Mouse (Mus musculus): ENCODE data around the gene Arhgap9.
A peak's percentile ranks its signal among the peaks of the same experiment; 100 is the strongest.

The Arhgap9 gene

GRCm38 (mm10) chr10:127321621-127322020 lies at the start of gene Arhgap9:
Gene Arhgap9 (plus strand): TSS chr10:127321964.
- DNase-seq = no peak

DNA sequence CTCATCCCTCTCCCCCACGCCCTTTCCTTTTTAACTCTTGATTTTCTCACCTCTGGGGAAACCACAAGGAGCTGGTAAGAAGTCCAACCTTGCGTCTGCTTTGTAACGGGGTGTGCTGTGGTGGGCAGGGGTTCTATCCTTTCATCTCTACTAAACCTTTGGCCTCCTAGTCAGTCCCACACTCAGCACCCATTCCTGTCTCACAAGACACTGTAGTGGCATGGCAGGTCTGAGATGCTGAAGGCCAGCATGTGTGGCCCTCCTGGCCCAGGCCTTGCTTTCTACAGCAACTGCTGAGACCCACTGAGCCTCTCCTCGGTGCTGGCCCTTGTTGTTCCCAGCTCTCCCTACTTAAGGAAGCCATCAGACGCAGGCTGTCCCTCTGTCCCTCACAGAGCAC lies 49.4 kb upstream of the Arhgap9 start:
- DNase-seq = no peak

DNA sequence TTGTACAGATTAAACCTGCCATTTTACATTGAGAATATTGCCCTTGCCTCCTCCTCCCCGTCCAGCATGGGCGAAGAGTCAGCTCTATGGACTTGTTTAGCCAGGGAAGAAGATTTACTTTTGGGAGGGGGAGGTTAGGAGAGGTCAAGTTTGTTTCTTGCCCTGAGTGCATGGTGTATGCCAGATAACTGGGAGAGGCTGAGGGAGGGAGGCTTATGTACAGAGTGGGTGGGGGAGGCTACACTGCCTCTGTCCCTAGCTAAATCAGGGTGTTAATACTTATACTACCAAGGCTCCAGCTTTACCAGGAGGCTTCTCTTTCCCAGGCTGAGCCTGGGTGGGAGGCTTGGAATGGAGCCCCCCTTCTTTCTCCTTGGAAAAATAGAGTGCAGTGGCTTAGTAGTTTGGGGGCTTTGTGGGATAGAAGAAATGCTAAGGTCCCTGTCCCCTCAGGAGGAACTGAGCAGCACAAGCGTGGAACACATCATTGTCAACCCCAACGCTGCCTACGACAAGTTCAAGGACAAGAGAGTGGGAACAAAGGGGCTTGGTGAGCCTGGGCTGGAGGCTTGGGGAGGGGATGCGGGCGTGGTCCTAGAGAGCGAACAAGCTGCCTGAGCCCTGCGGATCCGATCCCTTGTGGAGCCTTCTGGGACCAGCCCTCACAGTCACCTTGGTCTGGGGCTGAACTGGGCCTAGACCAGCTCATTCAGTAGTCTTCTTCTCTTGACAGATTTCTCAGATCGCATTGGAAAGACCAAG lies 47.3 kb upstream of the Arhgap9 start:
- DNase-seq = no peak

- DNase-seq = no peak
Measured at GRCm38 (mm10) chr10:127279730-127280129, 42.0 kb upstream of the Arhgap9 start.

GRCm38 (mm10) chr10:127281316-127281715 lies 40.4 kb upstream of the Arhgap9 start:
- DNase-seq = no peak

DNA sequence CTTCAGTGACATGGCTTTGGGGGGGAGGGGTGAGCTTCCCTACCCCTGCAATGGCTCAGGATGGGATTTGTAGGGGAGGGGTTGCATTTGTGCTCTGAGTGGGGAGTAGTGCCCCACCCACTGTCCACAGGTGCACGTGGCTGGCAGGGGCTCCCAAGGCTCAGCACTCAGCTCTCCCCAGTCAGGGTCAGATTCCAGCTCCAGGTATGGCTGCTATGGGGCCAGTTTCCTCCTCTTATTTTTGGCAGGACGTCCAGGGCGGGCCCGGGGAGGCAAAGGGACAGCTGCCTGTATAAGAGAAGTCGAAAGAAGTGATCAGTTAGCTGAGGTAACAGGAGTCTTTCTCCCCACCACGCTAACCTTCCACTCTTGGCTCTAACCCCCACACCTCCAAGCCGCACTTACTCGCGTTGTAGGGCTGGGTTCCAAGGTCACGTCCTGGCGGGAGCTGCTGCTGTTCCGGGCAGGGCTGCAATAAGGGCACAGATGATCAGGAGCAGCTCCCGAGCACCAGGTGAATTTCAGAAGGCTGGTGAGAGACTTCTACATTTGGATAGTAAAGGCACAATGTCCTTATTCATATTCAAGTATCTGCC lies 39.0 kb upstream of the Arhgap9 start:
- DNase-seq = no peak

DNA sequence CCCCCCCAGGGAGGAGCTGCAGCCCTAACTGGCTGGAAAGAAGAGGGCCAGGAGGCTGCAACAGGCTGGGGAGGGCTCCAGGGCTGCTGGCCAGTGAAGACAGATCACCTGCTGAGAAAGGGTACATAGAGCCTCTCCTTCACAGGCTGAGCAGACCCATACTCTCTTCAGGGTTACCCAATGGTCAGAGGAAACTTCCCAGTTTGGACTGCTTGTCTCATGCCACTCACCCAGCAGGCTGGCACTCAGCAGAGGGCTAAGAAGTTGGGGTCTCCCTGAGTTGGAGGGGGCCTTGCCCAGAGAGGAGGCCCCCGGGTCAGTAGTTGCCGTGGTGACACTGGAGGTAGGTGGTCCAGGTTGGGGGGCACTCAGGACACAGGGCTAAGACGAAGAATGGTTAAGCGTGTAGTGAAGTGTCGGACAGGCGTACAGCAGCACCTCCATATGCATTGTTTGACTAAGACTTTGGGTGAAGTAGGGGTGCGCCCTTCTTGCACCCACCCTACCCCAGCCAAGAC lies 37.6 kb upstream of the Arhgap9 start:
- DNase-seq = no peak

DNA sequence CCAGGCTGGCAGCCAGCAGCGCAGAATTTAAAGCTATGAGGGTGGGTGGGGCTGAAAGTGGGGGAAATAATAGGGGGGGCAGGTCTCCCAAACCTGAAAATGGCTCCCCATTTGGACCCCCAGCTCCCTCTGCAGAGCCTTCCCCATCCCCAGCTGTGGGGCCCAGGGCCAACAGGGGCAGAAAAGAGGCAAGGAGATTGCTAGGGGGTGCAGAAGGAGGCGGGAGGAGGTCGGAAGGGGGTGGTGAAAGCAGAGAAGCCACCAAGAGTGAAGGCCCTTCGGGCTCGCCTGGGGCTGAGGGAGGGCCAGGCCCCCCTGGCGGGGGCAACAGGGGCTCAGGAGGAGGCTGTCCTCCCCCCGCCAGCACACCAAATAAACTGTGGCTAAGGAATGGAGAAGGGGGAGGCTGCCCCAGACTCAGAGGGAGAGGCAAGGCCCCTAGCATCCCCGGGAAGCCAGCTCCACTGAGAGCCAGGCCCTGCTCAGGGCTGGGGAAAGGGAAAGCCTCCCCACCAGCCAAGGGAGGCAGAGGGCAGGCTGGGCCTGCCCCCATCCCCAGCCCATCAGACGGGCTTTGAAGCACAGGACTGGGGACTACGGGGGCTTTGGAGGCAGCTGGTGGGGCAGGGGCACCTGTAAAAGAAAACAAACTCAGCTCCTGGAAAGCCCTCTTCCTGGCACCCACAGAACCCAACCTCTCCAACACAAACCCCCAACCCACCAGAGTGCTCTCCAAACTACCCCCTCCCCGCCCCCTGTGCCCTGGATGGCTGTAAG lies 36.9 kb upstream of the Arhgap9 start:
- no peak for DNase-seq

GRCm38 (mm10) chr10:127285644-127286043 lies 36.1 kb upstream of the Arhgap9 start:
- no peak for DNase-seq

GRCm38 (mm10) chr10:127286194-127286593 lies 35.6 kb upstream of the Arhgap9 start:
- DNase-seq = no peak

DNA sequence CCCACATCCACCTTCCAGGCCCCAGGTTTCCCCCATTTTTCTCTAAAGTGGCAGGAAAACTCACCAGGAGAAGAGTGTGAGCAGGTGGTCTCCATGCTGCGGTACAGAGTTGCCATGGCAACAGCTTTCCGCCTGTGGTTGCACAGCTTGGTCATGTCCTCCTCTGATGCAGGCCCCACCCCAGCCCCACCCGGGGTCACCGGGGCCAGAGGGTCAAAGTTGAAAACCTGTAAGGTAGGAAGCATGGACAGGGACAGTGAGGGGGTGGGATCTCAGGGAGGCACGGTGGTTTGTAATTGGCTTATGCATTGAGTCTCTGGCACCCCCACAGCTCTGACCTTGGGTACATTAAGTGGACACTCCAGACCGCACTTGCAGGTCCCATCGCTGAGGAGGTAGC lies 35.0 kb upstream of the Arhgap9 start:
- DNase-seq = peak; percentile 37

- DNase-seq = no peak
Measured at GRCm38 (mm10) chr10:127287271-127287935, 34.4 kb upstream of the Arhgap9 start.

DNA sequence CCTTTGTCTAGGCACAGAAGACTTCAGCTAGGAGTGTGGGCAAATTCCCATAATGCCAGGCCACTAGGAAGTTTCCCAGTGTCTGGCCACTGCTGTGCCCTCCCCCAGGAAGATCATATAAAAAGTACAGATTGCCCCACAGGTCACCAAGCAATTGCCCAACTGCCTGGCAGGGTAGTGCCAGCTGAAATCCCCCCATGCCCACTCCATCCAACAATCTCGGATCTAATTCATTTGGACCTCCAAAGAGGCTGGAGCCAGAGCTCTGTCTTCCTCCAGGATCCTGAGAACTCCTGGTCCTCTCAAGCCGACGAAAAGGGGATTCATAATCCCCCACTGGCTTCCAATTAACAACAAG lies 33.8 kb upstream of the Arhgap9 start:
- no peak for DNase-seq

- DNase-seq = peak; percentile 72
Measured at GRCm38 (mm10) chr10:127288328-127288799, 33.4 kb upstream of the Arhgap9 start.

- peak; percentile 93 for DNase-seq
Measured at GRCm38 (mm10) chr10:127288800-127289572, 32.8 kb upstream of the Arhgap9 start, which contains the start of gene Mbd6. Gene Mbd6 (minus strand): TSS chr10:127289018.

DNA sequence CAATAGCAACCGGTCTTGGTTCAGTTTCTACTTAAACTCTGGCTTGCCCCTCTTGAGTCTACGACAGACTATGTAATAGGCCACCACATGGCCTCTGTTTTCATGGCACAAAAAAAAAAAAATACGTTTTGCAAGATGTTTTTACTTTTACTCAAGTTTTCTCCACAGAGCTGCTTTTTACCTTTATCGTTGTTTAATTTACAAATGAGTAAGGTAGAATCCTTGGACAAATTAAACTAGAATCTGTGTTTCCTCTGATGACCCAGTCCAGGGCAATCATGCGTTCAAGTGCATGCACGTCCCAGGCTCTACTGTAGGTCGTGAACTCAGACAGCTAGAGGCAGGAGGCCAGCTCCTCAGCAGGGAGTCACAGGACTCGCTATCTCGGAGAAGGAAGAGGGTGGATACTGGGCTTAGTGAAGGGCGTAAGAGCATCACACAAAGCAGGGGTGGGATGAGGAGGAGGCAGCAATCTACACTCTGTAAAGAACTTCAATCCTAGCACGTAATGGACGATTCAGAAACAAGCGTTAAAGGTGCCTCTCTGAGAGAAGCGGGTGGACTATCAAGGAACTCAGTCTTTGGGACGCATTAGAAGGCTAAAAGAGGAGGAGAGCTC lies 32.1 kb upstream of the Arhgap9 start:
- peak; percentile 60 for DNase-seq

- peak; percentile 100 for DNase-seq
Measured at GRCm38 (mm10) chr10:127290307-127290929, 31.3 kb upstream of the Arhgap9 start.

GRCm38 (mm10) chr10:127290930-127291880 lies 30.6 kb upstream of the Arhgap9 start:
- DNase-seq = peak; percentile 74

- no peak for DNase-seq
Measured at GRCm38 (mm10) chr10:127291881-127292638, 29.7 kb upstream of the Arhgap9 start.

Measured in embryo, embryonic 11 days (tissue).